Mouse (Mus musculus): ENCODE results near the gene Mslnl. TPM values are rescaled to one million over a fixed set of nuclear protein-coding genes. Genes with fewer than 3 reads are reported as not detected.
A peak's percentile ranks its signal among the peaks of the same experiment; 100 is the strongest.

Gene Mslnl
- polyA plus RNA-seq, 1 experiment from 2014 or later, result not detected

DNA sequence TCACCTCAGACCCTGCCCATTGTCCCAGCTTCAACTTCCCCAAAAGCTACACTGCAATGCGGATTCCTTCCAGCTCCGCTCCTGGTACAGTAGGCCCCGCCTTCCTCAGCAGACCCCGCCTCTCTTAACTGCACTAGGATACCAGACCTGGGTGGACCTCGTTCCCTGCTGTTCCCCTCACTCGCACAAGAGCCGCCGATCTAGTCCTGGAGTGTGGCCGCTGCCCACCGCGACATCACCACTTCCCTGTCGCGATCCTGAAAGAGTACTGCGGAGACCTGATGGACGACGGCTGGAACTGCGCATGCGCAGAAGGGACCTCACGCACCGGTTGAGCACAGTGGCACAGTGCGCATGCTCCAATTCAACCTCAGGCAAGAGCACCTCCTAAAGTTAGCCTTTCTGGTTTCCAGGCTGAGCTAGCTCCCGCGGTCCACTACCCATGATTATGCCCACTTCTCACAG, 49.5 kb downstream of the Mslnl start, which contains the start of gene Haghl:
TSS of gene Haghl (minus strand) at position 393 of the 465 bp plus-strand sequence.
- no peaks in the 10 kb centered on the region for H3K27me3 ChIP-seq (ENCODE audit: control insufficient read depth, insufficient read depth, low read length)
- peaks cover 9 to 22% of the 10 kb centered on the region in 2 experiments for H3K4me1 ChIP-seq (ENCODE audit: control insufficient read depth in 2 of 2, insufficient read depth in 2 of 2, low read length in 2 of 2)
- under 1% methylated on average over 23 of the region's 23 CpGs for WGBS
- peak within 1 kb of the TSS; percentile 83 for H3K9ac ChIP-seq (ENCODE audit: low read length)
- peaks cover 67% of the 10 kb centered on the region for H3K36me3 ChIP-seq (ENCODE audit: control insufficient read depth, insufficient read depth, low read length)
- H3K9me3 ChIP-seq (ENCODE audit: control insufficient read depth, low read length), result no peaks in the 10 kb centered on the region
- peak within 1 kb of the TSS; percentile 78 to 96 for H3K27ac ChIP-seq (replicated peaks in 1 of 2; ENCODE audit: control insufficient read depth in 1 of 2, insufficient read depth in 1 of 2, low read depth in 2 of 2, low read length in 2 of 2)
- peak within 1 kb of the TSS; percentile 60 to 92 for H3K4me3 ChIP-seq (ENCODE audit: control insufficient read depth in 1 of 2, insufficient read depth in 1 of 2, low read depth in 1 of 2, low read length in 2 of 2)
- peak within 1 kb of the TSS; percentile 86 for H3K4me2 ChIP-seq (ENCODE audit: low read length)
- ATAC-seq (ENCODE audit: insufficient number of reproducible peaks, insufficient read depth, low FRiP score, low read depth), result peak; percentile 74

DNA sequence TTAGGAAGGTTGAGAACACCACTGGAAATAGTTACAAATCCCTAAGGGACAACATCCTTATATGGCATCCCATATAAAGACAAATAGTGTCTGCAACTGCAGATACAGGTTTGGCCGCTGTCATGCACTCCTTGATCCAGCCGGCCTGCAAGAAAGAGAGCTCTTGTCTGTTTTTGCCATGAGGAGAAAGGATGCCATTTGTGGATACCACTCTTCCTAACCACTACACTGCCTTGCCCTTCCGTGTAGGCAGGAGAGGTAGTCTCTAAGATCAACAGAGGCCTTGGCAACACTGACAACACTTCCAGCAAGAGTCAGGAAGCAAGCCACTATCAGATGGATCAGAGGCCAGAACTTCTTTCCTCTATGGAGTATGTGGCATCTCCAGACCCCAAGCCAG, 50.4 kb downstream of the Mslnl start, which contains the start of gene Ccdc78:
TSS of gene Ccdc78 (plus strand) at position 301 of the 400 bp plus-strand sequence.
- Histone ChIP-seq H3K27me3 (ENCODE audit: control insufficient read depth, insufficient read depth, low read length) (no peaks in the 10 kb centered on the region), H3K36me3 (ENCODE audit: control insufficient read depth, insufficient read depth, low read length) (peaks cover 59% of the 10 kb centered on the region), H3K4me3 (ENCODE audit: control insufficient read depth in 1 of 2, insufficient read depth in 1 of 2, low read depth in 1 of 2, low read length in 2 of 2) (peak within 1 kb of the TSS; percentile 60 to 92), H3K4me2 (ENCODE audit: low read length) (peak within 1 kb of the TSS; percentile 86), H3K4me1 (ENCODE audit: control insufficient read depth in 2 of 2, insufficient read depth in 2 of 2, low read length in 2 of 2) (peaks cover 11 to 28% of the 10 kb centered on the region in 2 experiments), H3K9ac (ENCODE audit: low read length) (peak within 1 kb of the TSS; percentile 83), H3K9me3 (ENCODE audit: control insufficient read depth, low read length) (no peaks in the 10 kb centered on the region), H3K27ac (replicated peaks in 1 of 2; ENCODE audit: control insufficient read depth in 1 of 2, insufficient read depth in 1 of 2, low read depth in 2 of 2, low read length in 2 of 2) (peak within 1 kb of the TSS; percentile 78 to 96)
- 79% methylated on average over 3 of the region's 3 CpGs for WGBS
- ATAC-seq (ENCODE audit: insufficient number of reproducible peaks, insufficient read depth, low FRiP score, low read depth), result no peak

DNA sequence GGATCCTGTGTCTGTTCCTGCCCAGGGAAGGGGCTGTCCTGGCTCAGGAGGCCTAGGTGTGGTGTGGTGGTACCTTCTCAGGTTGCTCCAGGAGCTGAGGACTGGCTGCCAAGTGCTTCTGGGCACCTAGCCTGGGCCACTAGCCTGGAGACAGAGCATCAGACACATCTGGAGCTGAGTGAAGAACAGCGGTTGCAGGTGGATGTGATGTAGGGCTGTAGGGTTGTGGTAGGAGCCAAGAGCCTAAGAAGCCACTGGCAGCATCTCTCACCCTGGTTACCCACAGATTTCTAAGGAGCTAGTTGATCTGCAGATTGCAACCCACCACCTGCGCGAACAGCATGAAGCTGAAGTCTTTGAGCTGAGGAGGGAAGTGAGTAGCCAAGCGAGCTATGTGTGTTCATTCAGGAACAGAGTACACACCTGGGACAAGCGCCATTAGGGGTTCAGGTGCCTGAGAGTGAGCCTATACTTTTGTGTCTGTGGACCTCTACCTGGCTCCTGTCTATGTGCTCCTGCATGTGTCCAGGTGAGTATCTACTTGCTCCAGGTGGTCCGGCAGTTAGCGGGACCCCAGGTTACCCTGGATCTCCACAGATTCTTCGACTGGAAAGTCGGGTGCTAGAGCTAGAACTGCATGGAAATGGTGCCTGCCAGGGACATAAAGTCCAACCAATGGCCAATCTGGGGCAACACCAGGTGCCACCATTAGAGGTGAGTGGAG, 51.1 kb downstream of the Mslnl start:
- Histone ChIP-seq H3K4me3 (ENCODE audit: control insufficient read depth in 1 of 2, insufficient read depth in 1 of 2, low read depth in 1 of 2, low read length in 2 of 2) (no peak overlapping the region), H3K4me2 (ENCODE audit: low read length) (no peak overlapping the region), H3K4me1 (ENCODE audit: control insufficient read depth in 2 of 2, insufficient read depth in 2 of 2, low read length in 2 of 2) (peaks cover 13 to 33% of the 10 kb centered on the region in 2 experiments), H3K9ac (ENCODE audit: low read length) (no peak overlapping the region), H3K27me3 (ENCODE audit: control insufficient read depth, insufficient read depth, low read length) (no peaks in the 10 kb centered on the region), H3K27ac (replicated peaks in 1 of 2; ENCODE audit: control insufficient read depth in 1 of 2, insufficient read depth in 1 of 2, low read depth in 2 of 2, low read length in 2 of 2) (no peak overlapping the region), H3K9me3 (ENCODE audit: control insufficient read depth, low read length) (no peaks in the 10 kb centered on the region), H3K36me3 (ENCODE audit: control insufficient read depth, insufficient read depth, low read length) (peaks cover 53% of the 10 kb centered on the region)
- WGBS, result 93% methylated on average over 9 of the region's 9 CpGs
- ATAC-seq (ENCODE audit: insufficient number of reproducible peaks, insufficient read depth, low FRiP score, low read depth), result no peak

DNA sequence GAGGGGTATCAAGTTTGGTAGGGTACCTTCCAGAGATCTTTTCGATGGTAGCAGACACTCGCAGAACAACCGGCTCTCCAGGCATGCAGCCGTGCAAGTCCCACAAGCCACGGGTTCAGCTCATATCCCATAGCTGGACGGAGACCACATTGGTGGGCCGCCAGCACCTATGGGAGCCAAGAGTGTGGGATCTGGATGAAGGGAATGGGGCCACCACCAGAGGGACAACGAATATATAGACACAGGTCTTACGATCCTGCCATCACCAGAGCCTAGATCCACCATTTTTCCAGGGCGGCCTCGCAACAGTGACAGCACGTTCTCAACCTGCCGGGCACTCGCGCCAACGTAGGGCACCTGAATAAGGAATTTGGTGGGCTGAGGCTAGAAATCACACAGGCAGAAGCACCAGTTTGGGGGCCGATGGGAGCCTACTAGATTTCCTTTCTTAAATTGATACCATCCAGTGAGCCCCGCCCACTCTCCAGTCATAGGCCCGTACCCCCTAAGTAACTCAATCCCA, 55.5 kb downstream of the Mslnl start:
- Histone ChIP-seq H3K27ac (replicated peaks in 1 of 2; ENCODE audit: control insufficient read depth in 1 of 2, insufficient read depth in 1 of 2, low read depth in 2 of 2, low read length in 2 of 2) (peak overlapping the region in 1 of 2 experiments; percentile 93; a peak in 2 of 4 replicates), H3K36me3 (ENCODE audit: control insufficient read depth, insufficient read depth, low read length) (peaks cover 30% of the 10 kb centered on the region)

DNA sequence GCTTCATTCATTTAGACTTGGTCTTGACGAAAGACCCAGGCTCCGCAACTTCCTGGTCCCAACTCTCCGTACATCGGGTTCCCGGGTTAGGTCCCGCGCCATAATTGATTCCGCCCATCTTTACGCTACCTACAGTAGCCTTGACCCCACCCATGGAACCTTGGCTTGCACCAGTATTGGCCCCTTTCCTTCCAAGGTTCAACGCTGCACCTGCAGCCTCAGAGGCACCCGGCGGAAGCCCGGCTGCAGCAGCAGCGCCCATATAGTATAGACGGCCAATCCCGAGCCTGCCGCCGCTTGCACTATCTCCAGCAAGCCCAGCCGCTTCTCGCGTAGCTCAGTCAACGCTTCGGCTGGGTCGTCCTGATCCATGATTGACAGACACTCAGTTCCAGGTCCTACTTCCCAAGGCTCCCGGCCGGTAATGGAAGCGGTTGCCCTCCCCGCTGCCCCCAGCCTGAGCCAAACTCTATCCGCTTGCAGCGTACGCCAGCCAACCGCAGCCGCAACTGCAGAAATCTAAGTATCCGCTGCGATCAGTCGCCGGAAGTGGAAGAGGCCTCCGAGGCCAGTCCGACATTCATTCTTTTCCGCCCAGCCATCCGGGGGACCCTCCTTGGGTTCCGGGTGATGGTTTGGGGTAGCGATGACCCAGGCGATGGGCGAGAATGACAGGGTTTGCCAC, 56.1 kb downstream of the Mslnl start:
- H3K36me3 ChIP-seq (ENCODE audit: control insufficient read depth, insufficient read depth, low read length), result peaks cover 30% of the 10 kb centered on the region
- ATAC-seq (ENCODE audit: insufficient number of reproducible peaks, insufficient read depth, low FRiP score, low read depth), result peak; percentile 50
- peaks cover 19 to 32% of the 10 kb centered on the region in 2 experiments for H3K4me1 ChIP-seq (ENCODE audit: control insufficient read depth in 2 of 2, insufficient read depth in 2 of 2, low read length in 2 of 2)
- no peaks in the 10 kb centered on the region for H3K9me3 ChIP-seq (ENCODE audit: control insufficient read depth, low read length)
- H3K9ac ChIP-seq (ENCODE audit: low read length), result peak overlapping the region; percentile 84
- H3K27ac ChIP-seq (replicated peaks in 1 of 2; ENCODE audit: control insufficient read depth in 1 of 2, insufficient read depth in 1 of 2, low read depth in 2 of 2, low read length in 2 of 2), result peak overlapping the region; percentile 93 to 95
- H3K27me3 ChIP-seq (ENCODE audit: control insufficient read depth, insufficient read depth, low read length), result no peaks in the 10 kb centered on the region
- peak overlapping the region; percentile 76 to 80 for H3K4me3 ChIP-seq (ENCODE audit: control insufficient read depth in 1 of 2, insufficient read depth in 1 of 2, low read depth in 1 of 2, low read length in 2 of 2)
- peak overlapping the region; percentile 76 for H3K4me2 ChIP-seq (ENCODE audit: low read length)
- WGBS, result under 1% methylated on average over 45 of the region's 45 CpGs

More for the DNA sequence above, 55.5 kb downstream of the Mslnl start:
- H3K27me3 ChIP-seq (ENCODE audit: control insufficient read depth, insufficient read depth, low read length), result no peaks in the 10 kb centered on the region
- H3K4me3 ChIP-seq (ENCODE audit: control insufficient read depth in 1 of 2, insufficient read depth in 1 of 2, low read depth in 1 of 2, low read length in 2 of 2), result peak overlapping the region; percentile 76 to 80
- no peaks in the 10 kb centered on the region for H3K9me3 ChIP-seq (ENCODE audit: control insufficient read depth, low read length)
- WGBS, result 28% methylated on average over 19 of the region's 19 CpGs
- H3K9ac ChIP-seq (ENCODE audit: low read length), result peak overlapping the region; percentile 84
- no peak for ATAC-seq (ENCODE audit: insufficient number of reproducible peaks, insufficient read depth, low FRiP score, low read depth)
- peaks cover 19 to 29% of the 10 kb centered on the region in 2 experiments for H3K4me1 ChIP-seq (ENCODE audit: control insufficient read depth in 2 of 2, insufficient read depth in 2 of 2, low read length in 2 of 2)
- H3K4me2 ChIP-seq (ENCODE audit: low read length), result peak overlapping the region; percentile 76

DNA sequence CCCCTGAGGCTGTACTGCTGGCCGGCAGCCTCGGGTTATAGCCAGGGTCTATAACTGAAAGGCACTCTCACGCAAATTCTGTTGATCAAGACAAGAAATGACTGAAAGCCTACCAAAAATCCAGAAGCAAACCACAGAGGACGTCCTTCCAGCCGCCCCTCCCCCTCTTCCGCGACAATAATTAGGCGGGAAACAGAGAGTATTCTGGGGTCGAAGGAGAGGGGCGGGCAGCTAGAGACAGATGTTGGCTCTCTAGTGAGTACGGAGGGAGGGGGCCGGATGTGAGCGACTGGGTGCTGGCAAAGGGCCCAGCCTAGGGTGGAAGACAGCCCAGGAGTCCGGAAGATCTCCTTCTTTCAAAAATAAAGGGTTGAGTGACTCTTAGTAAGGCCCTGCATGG, 56.8 kb downstream of the Mslnl start, which contains the start of gene Fam173a:
TSS of gene Fam173a (minus strand) at position 287 of the 400 bp plus-strand sequence.
- H3K9ac ChIP-seq (ENCODE audit: low read length), result peak within 1 kb of the TSS; percentile 84
- H3K36me3 ChIP-seq (ENCODE audit: control insufficient read depth, insufficient read depth, low read length), result peaks cover 24% of the 10 kb centered on the region
- H3K4me1 ChIP-seq (ENCODE audit: control insufficient read depth in 2 of 2, insufficient read depth in 2 of 2, low read length in 2 of 2), result peaks cover 21 to 36% of the 10 kb centered on the region in 2 experiments
- peak within 1 kb of the TSS; percentile 93 to 95 for H3K27ac ChIP-seq (replicated peaks in 1 of 2; ENCODE audit: control insufficient read depth in 1 of 2, insufficient read depth in 1 of 2, low read depth in 2 of 2, low read length in 2 of 2)
- H3K4me2 ChIP-seq (ENCODE audit: low read length), result peak within 1 kb of the TSS; percentile 76
- peak within 1 kb of the TSS; percentile 76 to 80 for H3K4me3 ChIP-seq (ENCODE audit: control insufficient read depth in 1 of 2, insufficient read depth in 1 of 2, low read depth in 1 of 2, low read length in 2 of 2)
- no peaks in the 10 kb centered on the region for H3K9me3 ChIP-seq (ENCODE audit: control insufficient read depth, low read length)
- peak; percentile 65 for ATAC-seq (ENCODE audit: insufficient number of reproducible peaks, insufficient read depth, low FRiP score, low read depth)
- no peaks in the 10 kb centered on the region for H3K27me3 ChIP-seq (ENCODE audit: control insufficient read depth, insufficient read depth, low read length)
- WGBS, result under 1% methylated on average over 13 of the region's 14 CpGs

GRCm38 (mm10) chr17:25794197-25794596, 58.4 kb downstream of the Mslnl start:
- H3K4me2 ChIP-seq (ENCODE audit: low read length), result no peak overlapping the region
- H3K4me3 ChIP-seq (ENCODE audit: control insufficient read depth in 1 of 2, insufficient read depth in 1 of 2, low read depth in 1 of 2, low read length in 2 of 2), result no peak overlapping the region
- no peaks in the 10 kb centered on the region for H3K27me3 ChIP-seq (ENCODE audit: control insufficient read depth, insufficient read depth, low read length)
- H3K36me3 ChIP-seq (ENCODE audit: control insufficient read depth, insufficient read depth, low read length), result peaks cover 11% of the 10 kb centered on the region
- ATAC-seq (ENCODE audit: insufficient number of reproducible peaks, insufficient read depth, low FRiP score, low read depth), result no peak
- peaks cover 21 to 36% of the 10 kb centered on the region in 2 experiments for H3K4me1 ChIP-seq (ENCODE audit: control insufficient read depth in 2 of 2, insufficient read depth in 2 of 2, low read length in 2 of 2)
- H3K9ac ChIP-seq (ENCODE audit: low read length), result no peak overlapping the region
- 81% methylated on average over 13 of the region's 13 CpGs for WGBS
- no peaks in the 10 kb centered on the region for H3K9me3 ChIP-seq (ENCODE audit: control insufficient read depth, low read length)
- no peak overlapping the region for H3K27ac ChIP-seq (replicated peaks in 1 of 2; ENCODE audit: control insufficient read depth in 1 of 2, insufficient read depth in 1 of 2, low read depth in 2 of 2, low read length in 2 of 2)
